Mouse (Mus musculus): ENCODE measurements around the gene Ung. TPM values are rescaled to one million over a fixed set of nuclear protein-coding genes. Genes with fewer than 3 reads are reported as not detected.

The Ung gene
- total and polyA plus RNA-seq, 2 experiments from 2014 or later, result 15.0 to 26.5 TPM

DNA sequence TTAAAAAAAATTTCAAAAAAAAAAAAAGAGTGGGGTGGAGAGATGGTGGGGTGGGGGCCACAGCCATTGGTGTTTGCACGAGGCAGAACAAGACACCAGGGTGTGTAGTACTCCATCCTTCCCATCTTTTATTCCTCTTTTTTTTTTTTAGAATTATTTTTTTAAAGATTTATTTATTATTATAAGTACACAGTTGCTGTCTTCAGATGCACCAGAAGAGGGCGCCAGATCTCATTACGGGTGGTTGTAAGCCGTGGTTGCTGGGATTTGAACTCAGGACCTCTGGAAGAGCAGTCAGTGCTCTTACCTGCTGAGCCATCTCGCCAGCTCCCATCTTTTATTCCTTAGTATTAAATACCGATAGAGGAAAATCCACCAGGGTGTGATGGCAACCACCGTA, 43.3 kb downstream of the Ung start:
- TF ChIP-seq CTCF (IDR thresholded peaks at IDR 0.05; ENCODE audit: low read depth), result peak; percentile 28
- no peak for TF ChIP-seq EP300 (IDR thresholded peaks at IDR 0.05; ENCODE audit: low read depth)
- Histone ChIP-seq H3K27ac (ENCODE audit: low read depth) (peak overlapping the region; percentile 88), H3K36me3 (replicated peaks; ENCODE audit: control insufficient read depth, insufficient read depth, low read length) (no peaks in the 10 kb centered on the region), H3K4me1 (ENCODE audit: control insufficient read depth, insufficient read depth) (peaks cover 7% of the 10 kb centered on the region), H3K4me2 (ENCODE audit: low read depth, low read length) (no peak overlapping the region), H3K27me3 (ENCODE audit: control insufficient read depth, insufficient read depth, low read length) (no peaks in the 10 kb centered on the region), H3K9ac (replicated peaks; ENCODE audit: low read depth, low read length) (no peak overlapping the region), H3K9me3 (replicated peaks; ENCODE audit: control insufficient read depth, low read length) (no peaks in the 10 kb centered on the region), H3K4me3 (ENCODE audit: low read depth, low read length) (no peak overlapping the region)
- DNase-seq (ENCODE audit: low spot score) (no peak), ATAC-seq (ENCODE audit: insufficient read depth, low read depth) (no peak)
- 68% methylated on average over 7 of the region's 7 CpGs for WGBS

DNA sequence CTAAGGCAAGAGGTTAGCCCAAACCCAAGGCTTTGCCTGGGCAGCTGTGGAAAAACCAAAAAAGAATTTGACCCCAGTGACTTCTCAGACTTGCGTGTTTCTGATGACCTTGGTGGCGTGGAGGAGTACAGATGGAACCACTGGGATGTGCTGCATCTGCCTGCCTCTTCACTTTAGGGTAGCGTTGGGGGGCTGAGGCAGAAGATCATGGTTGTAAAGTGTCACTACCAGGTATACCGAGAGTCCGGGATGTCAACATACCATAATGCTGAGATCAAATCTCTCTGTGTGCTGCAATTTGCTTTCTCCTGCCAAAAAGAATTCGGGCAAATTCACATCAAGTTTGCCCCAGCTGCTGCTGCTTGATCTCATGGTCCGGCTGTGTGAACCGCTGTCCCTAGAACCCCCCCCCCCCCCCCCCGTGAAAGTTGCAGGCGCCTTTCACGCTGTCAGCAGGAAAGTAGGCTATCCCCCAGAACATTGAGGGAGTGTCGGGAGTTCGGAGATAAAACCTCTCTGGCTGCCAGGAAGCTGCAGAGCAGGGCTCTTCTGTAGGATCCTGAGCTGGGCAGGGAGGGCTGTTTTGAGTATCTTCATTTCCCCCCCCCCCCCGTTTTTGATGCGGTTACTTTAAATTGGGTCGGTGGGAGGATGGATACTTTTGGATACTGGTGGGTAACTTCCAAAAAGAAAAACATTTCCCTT, 43.8 kb downstream of the Ung start:
- 0 out of 2 replicates have a peak overlapping the region, but pooled peaks have one; percentile 1 for H3K4me3 ChIP-seq (ENCODE audit: low read depth, low read length)
- H3K9me3 ChIP-seq (replicated peaks; ENCODE audit: control insufficient read depth, low read length), result no peaks in the 10 kb centered on the region
- peak overlapping the region; percentile 36 for H3K4me2 ChIP-seq (ENCODE audit: low read depth, low read length)
- TF ChIP-seq EP300 (IDR thresholded peaks at IDR 0.05; ENCODE audit: low read depth), result no peak
- TF ChIP-seq CTCF (IDR thresholded peaks at IDR 0.05; ENCODE audit: low read depth), result no peak; the same call in 1 of the 2 replicates
- H3K27ac ChIP-seq (ENCODE audit: low read depth), result peak overlapping the region; percentile 88
- H3K36me3 ChIP-seq (replicated peaks; ENCODE audit: control insufficient read depth, insufficient read depth, low read length), result no peaks in the 10 kb centered on the region
- ATAC-seq (ENCODE audit: insufficient read depth, low read depth), result no peak
- no peaks in the 10 kb centered on the region for H3K27me3 ChIP-seq (ENCODE audit: control insufficient read depth, insufficient read depth, low read length)
- DNase-seq (ENCODE audit: low spot score), result peak; percentile 76
- peaks cover 11% of the 10 kb centered on the region for H3K4me1 ChIP-seq (ENCODE audit: control insufficient read depth, insufficient read depth)
- 0 out of 2 replicates have a peak overlapping the region, but pooled peaks have one; percentile 3 for H3K9ac ChIP-seq (replicated peaks; ENCODE audit: low read depth, low read length)
- WGBS, result 10% methylated on average over 16 of the region's 16 CpGs

DNA sequence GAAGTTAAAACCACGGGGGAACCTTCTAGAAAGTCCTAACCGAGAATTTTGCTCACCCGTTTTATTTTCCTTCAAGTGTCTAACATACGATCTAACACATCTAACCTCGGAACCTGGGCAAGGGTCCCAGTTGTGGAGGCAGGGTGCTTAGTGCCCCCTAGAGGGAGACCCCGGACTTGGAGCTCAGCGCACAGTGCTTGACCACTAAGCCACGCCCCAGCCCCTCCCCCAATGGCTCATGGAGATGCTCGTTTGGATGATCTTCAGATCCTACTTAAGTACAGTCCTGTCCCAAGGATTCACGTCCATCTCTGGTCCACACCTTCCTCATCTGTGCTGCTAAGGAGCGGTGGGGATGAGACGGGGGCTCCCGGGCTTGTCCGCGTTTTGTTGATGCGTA, 44.5 kb downstream of the Ung start:
- H3K9ac ChIP-seq (replicated peaks; ENCODE audit: low read depth, low read length), result 0 out of 2 replicates have a peak overlapping the region, but pooled peaks have one; percentile 3

DNA sequence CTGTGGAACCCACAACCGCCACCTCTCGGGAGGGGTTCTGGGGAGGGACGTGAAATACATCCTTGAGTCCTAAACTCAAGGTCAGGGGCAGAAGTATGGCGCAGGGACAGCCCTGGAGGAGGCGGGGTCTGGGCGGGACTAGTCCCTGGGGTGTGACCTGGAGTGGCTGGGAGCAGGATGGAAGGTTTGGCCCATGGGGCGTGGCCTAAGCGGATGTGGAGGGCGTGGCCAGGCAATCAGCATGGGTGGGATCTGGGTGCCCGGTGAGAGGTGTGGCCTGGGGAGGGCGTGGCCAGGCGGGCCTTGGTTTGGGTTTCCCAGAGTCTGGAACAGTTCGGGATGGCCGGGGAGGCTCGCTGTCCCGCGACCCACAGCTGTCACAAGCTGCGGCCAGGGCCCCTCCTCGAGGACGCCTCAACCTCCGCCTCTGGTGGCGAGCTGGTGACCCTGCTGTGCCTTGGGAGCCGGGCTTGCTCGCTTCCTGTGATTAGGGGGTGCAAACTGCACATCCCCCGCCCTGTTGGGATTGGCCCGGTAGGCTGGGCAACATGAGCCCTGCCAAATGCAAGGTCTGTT, 45.5 kb downstream of the Ung start:
- 0% methylated on average over 26 of the region's 26 CpGs for WGBS

More for the DNA sequence above, 44.5 kb downstream of the Ung start:
- 0 out of 2 replicates have a peak overlapping the region, but pooled peaks have one; percentile 1 for H3K4me3 ChIP-seq (ENCODE audit: low read depth, low read length)
- no peaks in the 10 kb centered on the region for H3K36me3 ChIP-seq (replicated peaks; ENCODE audit: control insufficient read depth, insufficient read depth, low read length)
- H3K27ac ChIP-seq (ENCODE audit: low read depth), result peak overlapping the region; percentile 88
- DNase-seq (ENCODE audit: low spot score), result peak; percentile 50
- 15% methylated on average over 16 of the region's 16 CpGs for WGBS
- no peak for ATAC-seq (ENCODE audit: insufficient read depth, low read depth)
- H3K4me1 ChIP-seq (ENCODE audit: control insufficient read depth, insufficient read depth), result peaks cover 17% of the 10 kb centered on the region
- peak overlapping the region; percentile 36 for H3K4me2 ChIP-seq (ENCODE audit: low read depth, low read length)
- no peaks in the 10 kb centered on the region for H3K27me3 ChIP-seq (ENCODE audit: control insufficient read depth, insufficient read depth, low read length)
- TF ChIP-seq EP300 (IDR thresholded peaks at IDR 0.05; ENCODE audit: low read depth) (no peak), CTCF (IDR thresholded peaks at IDR 0.05; ENCODE audit: low read depth) (peak; percentile 45)
- H3K9me3 ChIP-seq (replicated peaks; ENCODE audit: control insufficient read depth, low read length), result no peaks in the 10 kb centered on the region

DNA sequence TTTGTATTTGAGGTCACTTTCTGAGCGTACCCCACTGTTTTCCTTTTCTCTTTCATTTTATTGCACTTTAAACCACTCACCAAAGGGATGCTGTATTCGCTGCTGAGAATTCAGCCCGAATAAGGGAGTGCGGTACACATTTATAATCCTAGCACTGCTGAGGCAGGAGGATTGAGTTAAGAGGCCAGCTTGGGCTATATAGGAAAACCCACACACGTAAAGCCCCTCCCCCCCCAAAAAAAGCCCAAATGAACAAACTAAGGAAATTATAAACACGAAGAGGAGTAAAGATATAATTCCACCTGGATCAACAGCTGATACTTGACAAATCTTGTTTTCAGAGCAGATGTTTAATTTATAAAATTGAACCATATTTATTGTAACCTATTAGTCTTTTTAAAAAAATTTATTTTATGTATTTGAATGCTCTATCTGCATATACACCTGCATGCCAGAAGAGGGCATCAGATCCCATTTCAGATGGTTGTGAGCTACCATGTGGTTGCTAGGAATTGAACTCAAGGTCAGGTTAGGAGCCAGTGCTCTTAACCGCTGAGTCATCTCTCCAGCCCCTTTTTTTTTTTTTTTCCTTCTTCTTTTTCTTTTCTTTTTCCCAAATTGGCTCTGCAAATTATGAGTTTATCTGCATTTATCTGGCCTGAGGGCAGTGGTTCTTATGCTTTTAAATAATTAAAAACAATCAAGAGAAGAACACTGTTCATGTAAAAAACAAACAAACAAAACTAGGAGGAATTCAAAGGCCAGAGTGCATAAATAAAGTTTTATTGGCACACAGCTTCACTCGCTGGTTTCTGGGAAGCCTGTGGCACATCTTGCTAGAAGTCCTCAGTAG, 46.6 kb downstream of the Ung start:
- Histone ChIP-seq H3K9me3 (replicated peaks; ENCODE audit: control insufficient read depth, low read length) (no peaks in the 10 kb centered on the region), H3K27me3 (ENCODE audit: control insufficient read depth, insufficient read depth, low read length) (no peaks in the 10 kb centered on the region), H3K4me2 (ENCODE audit: low read depth, low read length) (peak overlapping the region; percentile 75), H3K4me1 (ENCODE audit: control insufficient read depth, insufficient read depth) (peaks cover 19% of the 10 kb centered on the region), H3K36me3 (replicated peaks; ENCODE audit: control insufficient read depth, insufficient read depth, low read length) (no peaks in the 10 kb centered on the region), H3K9ac (replicated peaks; ENCODE audit: low read depth, low read length) (peak overlapping the region; percentile 59; the same call in 1 of the 2 replicates), H3K4me3 (ENCODE audit: low read depth, low read length) (peak overlapping the region; percentile 51), H3K27ac (ENCODE audit: low read depth) (peak overlapping the region; percentile 88)
- WGBS, result 68% methylated on average over 8 of the region's 8 CpGs
- no peak for ATAC-seq (ENCODE audit: insufficient read depth, low read depth)
- peak; percentile 32 for TF ChIP-seq CTCF (IDR thresholded peaks at IDR 0.05; ENCODE audit: low read depth)
- no peak for TF ChIP-seq EP300 (IDR thresholded peaks at IDR 0.05; ENCODE audit: low read depth)
- DNase-seq (ENCODE audit: low spot score), result no peak

More for the DNA sequence above, 45.5 kb downstream of the Ung start:
- ATAC-seq (ENCODE audit: insufficient read depth, low read depth), result peak; percentile 97
- Histone ChIP-seq H3K27me3 (ENCODE audit: control insufficient read depth, insufficient read depth, low read length) (no peaks in the 10 kb centered on the region), H3K4me2 (ENCODE audit: low read depth, low read length) (peak overlapping the region; percentile 75), H3K9me3 (replicated peaks; ENCODE audit: control insufficient read depth, low read length) (no peaks in the 10 kb centered on the region), H3K36me3 (replicated peaks; ENCODE audit: control insufficient read depth, insufficient read depth, low read length) (no peaks in the 10 kb centered on the region), H3K4me1 (ENCODE audit: control insufficient read depth, insufficient read depth) (peaks cover 19% of the 10 kb centered on the region), H3K9ac (replicated peaks; ENCODE audit: low read depth, low read length) (peak overlapping the region; percentile 59), H3K27ac (ENCODE audit: low read depth) (peak overlapping the region; percentile 88), H3K4me3 (ENCODE audit: low read depth, low read length) (peak overlapping the region; percentile 51)
- no peak for TF ChIP-seq EP300 (IDR thresholded peaks at IDR 0.05; ENCODE audit: low read depth)
- TF ChIP-seq CTCF (IDR thresholded peaks at IDR 0.05; ENCODE audit: low read depth), result no peak
- DNase-seq (ENCODE audit: low spot score), result peak; percentile 97
